Mouse (Mus musculus) WW6 (cell line): Measurements from ENCODE around the gene Tmem51.

Experiments
- DNase-seq: peaks from one replicate; pipeline ENCODE4 v3.0.0-alpha.2; 2013; ENCODE audit warnings: low read depth, low spot score

Gene Tmem51

DNA sequence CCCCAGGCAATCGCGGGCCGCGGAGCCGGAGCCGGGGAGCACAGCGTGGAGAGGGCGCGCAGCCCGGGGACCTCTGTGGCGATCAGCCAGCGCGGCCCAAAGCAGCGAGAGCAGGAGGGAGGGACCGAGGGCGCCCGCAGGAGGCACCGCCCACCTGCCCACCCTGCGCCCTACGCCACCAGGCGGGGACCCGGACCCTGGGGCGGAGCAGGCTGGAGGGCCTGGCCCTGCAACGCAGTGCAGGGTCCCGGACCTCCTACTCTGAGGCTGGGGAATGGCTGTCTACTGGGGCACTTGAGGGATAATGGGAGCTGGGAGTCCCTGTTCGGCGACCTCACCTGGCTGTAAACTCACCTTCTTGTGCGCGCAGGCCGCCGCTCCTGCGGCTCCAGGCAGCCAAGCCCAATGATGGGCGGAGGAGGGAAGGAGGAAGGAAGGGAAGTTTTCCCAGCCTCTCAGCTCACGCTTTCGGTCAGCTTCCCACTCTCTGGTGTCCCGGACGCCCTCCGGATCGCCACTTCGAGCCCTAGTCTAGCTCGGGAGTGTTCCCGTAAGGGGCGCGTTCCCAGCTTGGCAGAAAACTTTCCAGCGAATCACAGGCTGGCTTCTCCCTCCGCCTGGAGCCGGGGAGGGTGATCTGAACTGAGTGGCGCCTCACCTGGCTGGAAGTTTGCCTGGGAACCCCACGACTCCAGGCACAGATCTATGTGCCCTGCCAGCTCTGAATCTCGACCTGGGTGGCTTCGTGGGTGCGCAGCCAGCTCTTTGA lies at the start of gene Tmem51:
Gene Tmem51 (minus strand): TSS at position 174 of the 769 bp plus-strand sequence.
- peak; percentile 50 for DNase-seq

DNA sequence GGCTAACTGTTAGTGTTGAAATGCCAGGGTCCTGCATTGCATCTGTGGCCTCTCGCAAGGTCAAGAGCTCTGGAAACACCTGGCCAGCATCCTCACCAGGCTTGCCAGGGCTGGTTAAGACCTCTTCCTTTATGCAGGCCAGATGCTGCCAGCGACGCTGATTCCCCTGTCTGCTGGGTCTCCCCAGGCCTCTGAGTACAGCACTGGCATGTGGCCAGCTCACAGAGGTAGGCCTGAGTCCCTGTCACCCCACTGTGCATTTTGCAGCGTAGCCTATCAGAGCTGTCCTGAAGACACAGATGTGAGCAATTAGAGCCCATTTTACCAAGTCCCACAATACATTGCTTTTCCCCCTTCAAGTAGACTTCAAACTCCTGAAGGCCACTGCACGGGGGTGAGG lies 46.1 kb upstream of the Tmem51 start:
- no peak for DNase-seq

DNA sequence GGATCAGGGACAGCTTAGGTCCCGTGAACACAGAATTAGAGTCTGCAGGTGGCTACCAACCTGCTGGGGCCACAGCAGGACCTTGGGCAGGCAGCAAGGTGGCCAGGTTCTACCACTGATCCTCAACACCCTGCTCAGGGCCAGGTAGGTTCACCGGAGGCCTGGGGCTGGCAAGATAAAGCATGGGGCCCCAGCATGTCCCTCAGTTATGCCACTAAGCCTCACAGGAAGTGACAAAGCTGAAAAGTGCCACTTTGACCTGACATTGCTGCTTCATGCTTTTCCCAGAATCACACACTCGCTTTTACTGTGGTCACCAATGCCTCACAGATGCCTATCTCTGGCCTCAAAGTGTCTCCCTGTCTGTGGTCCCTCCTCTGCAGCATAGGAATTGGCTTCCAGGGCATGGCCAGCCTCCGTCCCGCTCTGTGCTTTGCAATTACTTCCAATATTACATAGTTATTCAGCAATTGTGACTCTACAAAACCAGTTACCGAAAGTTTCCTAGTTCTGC lies 43.2 kb upstream of the Tmem51 start:
- no peak for DNase-seq

DNA sequence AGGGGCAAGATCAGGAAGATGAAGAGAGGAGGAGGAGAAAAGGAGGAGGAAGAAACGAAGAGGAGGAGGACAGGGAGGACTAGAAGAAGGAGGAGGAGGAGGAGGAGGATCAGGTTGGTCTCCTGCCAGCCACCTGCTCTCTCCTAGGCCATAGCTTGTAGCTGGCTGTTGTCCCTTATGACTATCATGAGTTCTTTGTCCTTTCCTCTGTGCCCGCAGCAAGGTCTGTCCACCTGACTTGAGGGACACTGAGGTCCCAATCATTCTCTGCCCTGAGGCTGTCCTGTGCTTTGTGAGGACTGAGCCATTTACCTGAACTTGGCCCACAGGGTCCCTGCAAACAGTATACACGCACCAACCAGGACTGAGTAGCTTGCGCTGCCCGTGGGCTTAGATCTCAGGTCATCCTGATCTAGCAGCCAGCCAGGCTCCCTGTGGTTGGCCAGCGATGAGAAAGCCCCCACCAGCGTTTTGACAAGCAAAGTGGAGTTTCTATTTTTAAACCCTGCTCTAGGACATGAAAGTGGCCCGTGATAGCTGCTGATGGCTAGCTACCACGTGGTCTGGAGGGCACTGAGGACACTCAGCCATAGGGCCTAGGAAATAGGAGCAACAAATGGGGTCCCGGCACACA lies 42.7 kb upstream of the Tmem51 start:
- no peak for DNase-seq

DNA sequence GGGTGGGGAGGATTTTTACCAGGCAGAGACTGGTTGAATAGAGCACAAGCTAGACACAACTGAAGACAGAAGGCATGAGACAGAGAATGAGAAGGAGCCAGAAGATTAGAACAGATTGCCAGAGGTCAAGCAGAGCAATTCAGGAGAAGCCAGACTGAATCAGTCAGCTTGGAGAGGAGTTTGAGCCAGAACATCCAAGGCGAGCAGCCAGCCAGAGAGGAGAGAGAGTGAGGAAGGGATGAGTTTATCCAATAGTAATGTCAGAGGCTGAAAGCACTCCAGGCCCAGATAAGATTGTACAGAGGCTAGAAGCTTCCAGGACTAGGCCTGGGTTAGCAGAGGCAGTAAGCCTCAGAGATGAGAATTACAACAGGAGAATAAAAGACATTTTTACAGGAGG lies 37.1 kb upstream of the Tmem51 start:
- no peak for DNase-seq

DNA sequence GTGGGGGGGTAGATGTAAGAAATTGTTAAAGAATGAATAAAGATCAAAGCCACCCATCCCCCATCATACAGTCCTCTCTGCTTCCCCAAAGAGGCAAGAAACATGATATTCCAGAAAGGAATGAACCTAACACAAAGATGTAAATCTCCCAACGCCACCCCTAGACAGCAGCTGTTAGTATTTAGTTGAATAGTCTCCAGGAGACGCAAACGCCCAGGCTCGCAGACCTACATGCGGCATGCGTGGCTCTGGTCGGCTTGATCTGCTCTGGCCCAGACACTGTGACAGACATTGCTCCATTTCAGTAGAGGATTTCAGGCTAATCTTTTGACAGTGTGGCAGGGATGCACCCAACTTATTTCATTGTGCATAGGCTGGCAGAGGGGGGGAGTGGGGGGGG lies 34.4 kb upstream of the Tmem51 start:
- DNase-seq, result no peak

DNA sequence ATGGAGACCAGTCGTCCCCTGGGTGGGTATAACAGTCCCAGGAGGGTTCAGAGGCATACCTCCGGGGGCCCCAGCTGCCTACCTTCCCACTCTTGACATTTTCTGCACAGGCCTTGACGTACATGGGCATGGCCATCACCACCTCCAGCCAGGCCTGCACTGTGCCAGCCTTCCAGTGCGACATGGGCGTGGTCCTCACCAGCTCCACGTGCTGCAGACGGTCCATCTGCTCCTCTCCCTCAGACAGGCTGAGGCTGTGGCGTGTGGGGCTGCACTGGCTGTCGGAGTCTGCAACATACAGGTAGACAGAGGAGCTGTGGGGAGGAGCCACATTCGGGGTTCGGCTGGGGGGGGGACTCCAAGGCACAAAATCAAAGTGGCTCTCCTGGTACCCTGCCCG lies 33.9 kb upstream of the Tmem51 start:
- DNase-seq, result no peak

DNA sequence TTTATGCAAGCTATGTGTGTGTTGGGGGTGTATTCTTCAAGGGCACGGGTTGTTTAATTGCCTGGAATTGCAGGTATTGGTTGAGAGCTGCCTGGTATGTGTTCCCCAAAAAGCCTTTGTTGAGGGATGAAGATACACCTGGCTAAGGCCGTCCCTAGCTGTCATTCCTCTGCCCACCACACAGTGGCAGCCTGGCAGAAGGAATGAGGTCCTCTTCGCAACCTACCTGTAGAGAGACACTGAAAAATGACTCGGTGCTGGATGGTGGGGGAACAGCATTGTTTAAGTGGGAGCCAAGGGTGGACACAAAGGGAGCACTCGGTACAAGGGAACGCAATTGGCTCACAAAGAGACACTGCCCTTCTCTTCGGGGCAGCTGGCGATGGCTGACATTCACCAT lies 29.2 kb upstream of the Tmem51 start:
- no peak for DNase-seq

DNA sequence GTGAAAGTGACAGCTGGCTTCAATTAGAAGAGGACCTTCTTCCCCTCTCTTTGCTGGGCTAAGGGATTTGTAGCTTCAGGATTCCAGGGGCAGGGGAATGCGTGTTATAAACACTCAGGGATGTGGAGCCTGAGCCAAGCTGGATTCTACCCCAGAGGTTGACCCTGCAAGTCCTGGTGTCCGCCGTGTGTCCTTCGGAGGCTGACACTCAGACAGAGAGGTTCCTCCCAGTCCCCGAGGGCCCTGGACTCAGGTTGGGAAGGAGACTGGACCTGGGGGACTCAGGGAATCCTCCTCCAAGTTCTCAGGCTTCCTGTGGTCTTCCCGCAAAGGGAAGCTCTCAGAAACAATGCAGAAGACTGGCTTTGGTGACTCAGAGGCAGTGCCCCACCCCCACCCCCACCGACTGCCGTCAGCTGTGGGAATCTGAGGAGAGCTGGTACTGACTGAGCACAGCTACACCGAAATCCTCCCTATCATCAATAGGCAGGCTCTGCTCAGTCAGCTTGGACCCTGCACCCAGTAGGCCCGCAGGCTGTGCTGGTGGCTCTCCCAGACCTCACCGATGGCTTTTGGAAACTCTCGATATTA lies 19.1 kb upstream of the Tmem51 start:
- no peak for DNase-seq

DNA sequence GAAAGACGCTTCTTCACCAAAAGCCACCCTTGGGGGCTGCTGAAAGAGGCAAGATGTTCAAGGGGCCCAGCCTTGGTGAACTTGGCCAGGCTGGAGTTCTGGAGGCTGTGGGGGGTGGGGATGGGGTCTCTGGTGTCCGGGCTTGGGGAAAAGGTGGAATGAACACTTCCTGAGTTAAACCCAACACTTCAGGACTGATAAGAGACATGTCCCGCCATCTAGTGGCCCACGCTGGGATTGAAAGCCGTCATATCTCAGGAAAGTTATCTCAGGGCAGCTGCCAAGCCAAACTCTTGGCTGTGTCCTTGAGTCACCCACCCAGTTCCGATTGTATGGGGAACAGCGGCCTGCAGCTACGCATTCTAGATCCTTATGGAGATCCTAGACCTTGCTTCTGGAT lies 14.2 kb upstream of the Tmem51 start:
- peak; percentile 59 for DNase-seq

DNA sequence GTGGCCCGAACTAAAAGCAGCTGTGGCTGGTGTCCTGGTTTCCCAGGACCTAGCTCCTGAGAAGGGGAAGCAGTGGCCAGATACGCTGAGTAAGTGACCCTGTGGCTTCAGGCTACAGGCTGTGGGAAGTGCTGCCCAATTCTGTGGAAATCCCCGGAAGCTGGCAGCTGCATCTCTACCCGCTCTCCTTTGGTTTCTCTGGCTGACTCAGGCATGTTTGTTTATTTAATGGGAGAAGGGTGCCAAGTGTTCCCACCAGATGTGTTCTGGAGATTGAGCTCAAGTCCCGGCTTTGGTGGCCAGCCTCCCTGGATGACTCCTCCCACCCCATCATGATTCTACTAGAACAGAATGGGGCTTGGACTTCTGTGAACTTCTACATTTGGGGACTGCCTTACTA lies 13.8 kb upstream of the Tmem51 start:
- no peak for DNase-seq

DNA sequence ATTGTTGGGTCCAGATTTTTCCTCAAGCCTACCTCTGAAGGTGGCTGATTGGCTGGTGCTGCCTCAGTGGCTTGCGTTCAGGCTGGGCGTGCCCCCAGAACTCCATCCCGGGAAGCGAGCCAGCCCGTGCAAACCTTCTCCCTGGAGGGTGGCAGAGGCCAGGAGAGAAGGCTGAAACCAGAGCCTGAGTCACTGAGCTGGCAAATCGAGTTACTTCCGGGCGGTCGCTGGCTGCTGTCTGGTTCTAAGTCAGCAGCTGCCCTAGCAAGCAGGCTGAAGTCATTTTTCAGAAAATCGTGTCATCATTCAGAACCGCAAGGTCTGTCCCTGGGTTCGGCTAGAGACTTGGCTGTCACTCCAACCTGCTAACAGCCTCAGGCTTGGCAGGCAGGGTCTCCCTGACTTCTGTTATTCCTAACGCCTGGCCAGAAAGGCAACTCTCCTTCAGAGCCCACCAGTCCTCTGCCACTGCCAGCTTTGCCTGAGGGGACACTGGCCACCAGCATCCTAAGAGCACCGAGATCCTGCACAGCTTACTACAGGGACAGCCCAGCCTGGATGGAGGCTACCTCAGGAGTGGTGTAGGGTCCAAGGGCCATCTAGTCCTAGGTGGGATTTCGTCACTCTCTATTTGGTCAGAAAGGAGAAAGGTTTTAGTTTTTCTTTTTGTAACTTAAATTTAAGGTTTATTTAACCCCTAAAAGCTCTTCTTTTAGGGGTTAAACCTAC lies 11.6 kb upstream of the Tmem51 start:
- DNase-seq, result no peak

DNA sequence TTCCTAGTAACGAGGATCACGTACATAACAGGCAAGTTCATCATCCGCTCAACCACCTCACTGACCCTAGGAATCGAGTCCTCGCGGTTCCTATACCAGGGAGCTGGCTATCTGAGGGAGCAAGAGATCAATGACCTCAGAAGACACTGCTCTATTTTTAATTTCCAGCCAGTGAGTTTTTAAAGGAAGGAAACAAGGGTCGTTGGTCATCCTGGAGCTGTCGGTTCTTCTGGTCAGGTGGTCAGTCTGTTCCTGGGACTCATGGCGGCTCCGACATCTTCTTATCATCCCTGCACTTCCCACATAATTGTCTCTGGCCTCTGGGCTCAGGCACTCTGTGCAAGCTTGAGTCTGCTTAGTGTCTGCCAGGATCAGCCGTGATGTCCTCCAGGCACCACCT lies 10.3 kb upstream of the Tmem51 start:
- no peak for DNase-seq

DNA sequence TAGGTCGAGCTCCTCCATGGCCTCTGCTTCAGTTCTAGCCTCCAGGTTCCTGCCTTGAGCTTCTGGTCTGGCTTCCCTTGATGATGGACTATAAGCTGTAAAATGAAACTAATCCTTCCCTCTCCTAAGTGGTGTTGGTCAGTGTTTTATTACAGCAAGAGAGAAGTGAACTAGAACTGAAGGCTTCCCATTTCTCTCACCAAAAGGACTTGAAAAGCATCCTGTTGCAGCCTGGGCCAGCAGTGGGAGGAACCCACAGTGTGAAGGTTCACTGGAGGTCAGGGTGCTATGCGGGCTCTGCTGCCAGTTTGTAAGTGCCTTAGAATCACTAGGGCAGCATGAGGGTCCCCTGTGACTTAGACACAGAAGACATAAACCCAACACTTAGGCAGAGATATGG lies 7.0 kb upstream of the Tmem51 start:
- DNase-seq, result no peak

DNA sequence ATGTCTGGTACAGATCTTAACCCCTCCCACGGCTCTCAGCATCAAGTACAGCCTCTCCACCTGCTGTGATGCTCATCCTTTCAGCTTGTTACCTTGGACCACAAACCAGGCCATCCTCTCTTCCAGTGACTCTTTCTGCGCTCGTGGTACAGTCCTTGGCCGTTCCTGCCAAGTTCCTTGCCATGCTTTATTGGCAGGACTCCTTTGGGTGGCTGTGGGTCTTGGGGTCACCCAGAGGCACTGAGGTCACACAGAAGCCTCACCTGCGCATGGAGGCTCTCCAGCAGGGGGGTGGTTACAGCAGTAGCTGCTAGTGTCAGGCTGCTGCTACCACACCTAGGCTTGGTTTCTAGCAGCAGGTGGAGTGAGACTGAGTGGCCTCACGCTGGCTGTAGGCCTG lies 5.9 kb upstream of the Tmem51 start:
- no peak for DNase-seq

DNA sequence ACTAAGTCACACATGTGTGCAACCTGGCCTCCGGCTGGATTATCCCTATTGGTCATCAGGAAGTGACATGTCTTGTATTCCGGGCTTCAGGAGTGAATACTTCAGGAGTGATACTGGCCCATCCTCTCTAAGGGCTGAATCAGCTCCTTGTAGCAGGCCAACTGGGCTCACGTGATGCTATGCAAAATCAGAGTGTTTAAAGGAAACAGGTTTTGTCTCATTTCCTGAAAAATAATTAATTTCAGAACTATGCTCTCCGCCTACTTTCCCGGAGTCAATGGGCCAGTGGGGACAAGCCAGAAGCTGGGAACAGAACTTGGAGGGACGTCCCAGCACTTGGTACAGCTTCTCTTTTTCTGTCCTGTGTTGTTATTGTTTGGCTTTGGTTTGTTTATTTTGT lies 4.7 kb upstream of the Tmem51 start:
- no peak for DNase-seq

DNA sequence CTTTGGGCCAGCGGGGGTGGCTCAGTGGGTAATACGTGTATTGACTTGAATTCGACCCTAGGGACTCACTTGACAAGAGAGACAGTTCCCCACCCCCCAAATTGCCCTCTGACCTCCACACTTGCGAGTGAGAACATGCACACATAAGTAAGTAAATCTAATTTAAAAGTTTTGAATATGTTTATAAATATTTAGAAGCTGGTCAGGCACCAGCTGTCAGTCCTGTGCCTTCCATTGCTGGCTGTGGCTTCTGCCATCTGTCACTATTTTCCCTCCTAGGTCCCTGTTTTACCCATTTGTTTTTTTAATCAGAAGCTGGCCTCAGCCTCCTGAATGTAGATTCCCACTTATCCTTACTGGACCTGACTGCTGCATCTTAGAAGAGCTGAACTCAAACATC lies 4.3 kb upstream of the Tmem51 start:
- no peak for DNase-seq

DNA sequence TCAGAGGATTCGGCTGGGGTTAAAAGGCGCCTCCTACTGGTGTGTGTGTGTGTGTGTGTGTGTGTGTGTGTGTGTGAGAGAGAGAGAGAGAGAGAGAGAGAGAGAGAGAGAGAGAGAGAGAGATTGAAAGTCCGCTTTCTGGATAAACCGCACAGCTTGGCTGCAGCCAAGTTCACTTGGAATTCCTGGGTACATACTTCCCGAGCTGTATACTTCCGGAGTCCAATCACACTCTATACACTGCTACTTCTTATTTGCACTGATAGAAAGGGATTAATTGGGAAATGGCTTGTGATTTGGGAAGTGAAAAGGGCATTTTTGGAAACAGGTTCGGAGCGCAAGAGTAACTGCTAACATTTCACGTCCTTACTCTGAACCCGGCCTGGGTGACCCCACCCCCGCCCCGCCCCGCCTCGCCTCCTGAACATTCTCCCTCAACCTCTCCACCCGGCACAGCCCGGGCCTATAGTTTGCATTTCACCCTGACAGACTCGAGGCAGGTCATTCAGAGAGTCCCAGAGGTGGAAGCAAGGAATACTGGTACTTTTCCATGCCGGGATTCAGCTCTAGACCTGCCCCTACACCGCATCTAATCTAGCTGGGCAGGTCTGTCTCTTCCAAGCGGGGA lies 946 bp upstream of the Tmem51 start:
- no peak for DNase-seq

DNA sequence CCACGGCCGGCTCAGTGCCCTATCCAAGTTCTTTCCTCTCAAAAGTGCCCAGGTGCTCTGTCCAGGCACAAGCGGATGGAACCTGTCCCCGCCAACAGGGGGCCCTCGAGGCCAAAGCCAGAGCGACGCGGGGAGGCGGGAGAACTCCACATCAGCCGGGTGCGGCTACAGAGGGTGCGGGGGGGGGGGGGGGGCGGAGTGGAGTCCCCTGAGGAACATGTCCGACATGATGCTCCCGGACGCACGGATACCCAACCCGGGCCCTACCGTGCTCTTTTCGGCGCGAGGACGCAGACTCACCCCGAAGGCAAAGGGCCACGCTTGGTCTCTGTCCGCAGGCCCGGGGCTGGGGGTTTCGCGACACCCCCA lies 358 bp downstream of the Tmem51 start:
- no peak for DNase-seq

DNA sequence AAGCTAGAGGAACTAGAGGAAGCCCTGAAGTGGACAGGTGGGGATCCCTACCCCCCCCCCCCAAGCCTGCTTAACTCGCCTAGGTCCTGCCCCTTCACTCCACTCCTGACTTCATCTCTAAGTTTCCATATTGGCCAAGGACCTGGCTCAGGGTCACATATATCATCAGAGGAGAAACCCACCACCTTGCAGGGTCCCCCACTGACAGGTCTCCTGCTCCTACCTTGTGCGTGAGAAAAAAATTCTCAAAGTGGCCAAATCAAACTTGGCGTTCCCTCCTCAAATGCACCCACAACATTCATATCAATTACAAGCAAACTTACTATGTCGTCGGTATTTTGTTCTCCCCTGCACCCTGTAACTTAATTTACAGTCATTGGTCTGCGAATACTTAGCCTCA lies 911 bp downstream of the Tmem51 start:
- no peak for DNase-seq

DNA sequence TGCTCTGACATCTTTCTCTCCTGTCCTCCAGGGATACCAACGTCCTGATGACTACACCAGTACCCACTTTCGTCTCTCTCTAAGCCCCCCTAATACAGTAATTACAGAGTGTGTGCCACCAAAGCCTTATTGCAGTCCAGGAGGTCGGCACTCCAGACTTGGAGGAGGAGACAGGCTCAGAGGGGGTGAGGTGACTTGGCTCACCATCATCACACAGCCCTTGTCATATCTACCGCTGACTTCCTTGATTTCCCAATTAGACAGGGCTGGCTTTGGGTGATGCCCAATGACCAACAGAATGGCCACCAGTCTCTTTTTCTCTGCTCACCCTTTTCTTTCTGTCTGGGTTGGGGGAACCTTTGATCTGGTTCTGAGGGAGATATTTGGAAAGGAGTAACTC lies 1.4 kb downstream of the Tmem51 start:
- no peak for DNase-seq
